Mouse (Mus musculus): ENCODE results near the gene Pgap3. TPM values are rescaled to one million over a fixed set of nuclear protein-coding genes. Genes with fewer than 3 reads are reported as not detected.

The Pgap3 gene
- 12.6 and 13.6 TPM in 2 replicates for polyA plus RNA-seq (2014; fragmentation: Nextera tagmentation; extraction: Ambion mirVana)

GRCm38 (mm10) chr11:98400161-98400726 is at the start of gene Pgap3:
Gene Pgap3 (minus strand): TSS chr11:98400490.
- ATAC-seq (ENCODE audit: insufficient number of reproducible peaks, insufficient read depth, low FRiP score, low read depth) = peak; percentile 88
- Histone ChIP-seq H3K27ac (ENCODE audit: low read length) (peak within 1 kb of the TSS; percentile 95), H3K9me3 (ENCODE audit: control insufficient read depth, low read depth, low read length) (no peaks in the 10 kb centered on the region), H3K4me1 (ENCODE audit: control insufficient read depth, insufficient read depth, low read length) (peaks cover 4% of the 10 kb centered on the region), H3K36me3 (ENCODE audit: control insufficient read depth, insufficient read depth, low read length) (no peaks in the 10 kb centered on the region), H3K4me3 (ENCODE audit: low read depth, low read length) (peak within 1 kb of the TSS; percentile 61), H3K27me3 (ENCODE audit: control insufficient read depth, insufficient read depth, low read length) (no peaks in the 10 kb centered on the region), H3K4me2 (replicated peaks; ENCODE audit: low read depth, low read length) (peak within 1 kb of the TSS; percentile 85), H3K9ac (replicated peaks; ENCODE audit: low read depth, low read length) (peak within 1 kb of the TSS; percentile 54)
- under 1% methylated on average over 40 of the region's 40 CpGs for WGBS

GRCm38 (mm10) chr11:98449419-98449818 is 49.1 kb upstream of the Pgap3 start:
- H3K27me3 ChIP-seq (ENCODE audit: control insufficient read depth, insufficient read depth, low read length) = 0 out of 2 replicates have a peak, but pooled peaks cover 7% of the 10 kb centered on the region
- no peak overlapping the region for H3K27ac ChIP-seq (ENCODE audit: low read length)
- H3K4me1 ChIP-seq (ENCODE audit: control insufficient read depth, insufficient read depth, low read length) = no peaks in the 10 kb centered on the region
- no peak overlapping the region for H3K9ac ChIP-seq (replicated peaks; ENCODE audit: low read depth, low read length)
- ATAC-seq (ENCODE audit: insufficient number of reproducible peaks, insufficient read depth, low FRiP score, low read depth) = no peak
- H3K4me3 ChIP-seq (ENCODE audit: low read depth, low read length) = no peak overlapping the region; the same call in 1 of the 2 replicates
- peak overlapping the region; percentile 43 for H3K4me2 ChIP-seq (replicated peaks; ENCODE audit: low read depth, low read length)
- no peaks in the 10 kb centered on the region for H3K9me3 ChIP-seq (ENCODE audit: control insufficient read depth, low read depth, low read length)
- peaks cover 9% of the 10 kb centered on the region; the same call in 1 of the 2 replicates for H3K36me3 ChIP-seq (ENCODE audit: control insufficient read depth, insufficient read depth, low read length)
- WGBS = 67% methylated on average over 3 of the region's 3 CpGs

- H3K27ac ChIP-seq (ENCODE audit: low read length) = peak overlapping the region; percentile 92
- peak overlapping the region; percentile 43 for H3K4me2 ChIP-seq (replicated peaks; ENCODE audit: low read depth, low read length)
- WGBS = 38% methylated on average over 13 of the region's 13 CpGs
- H3K9ac ChIP-seq (replicated peaks; ENCODE audit: low read depth, low read length) = peak overlapping the region; percentile 55; the same call in 1 of the 2 replicates
- H3K4me1 ChIP-seq (ENCODE audit: control insufficient read depth, insufficient read depth, low read length) = no peaks in the 10 kb centered on the region
- no peaks in the 10 kb centered on the region for H3K9me3 ChIP-seq (ENCODE audit: control insufficient read depth, low read depth, low read length)
- H3K36me3 ChIP-seq (ENCODE audit: control insufficient read depth, insufficient read depth, low read length) = peaks cover 9% of the 10 kb centered on the region; the same call in 1 of the 2 replicates
- 0 out of 2 replicates have a peak, but pooled peaks cover 7% of the 10 kb centered on the region for H3K27me3 ChIP-seq (ENCODE audit: control insufficient read depth, insufficient read depth, low read length)
- ATAC-seq (ENCODE audit: insufficient number of reproducible peaks, insufficient read depth, low FRiP score, low read depth) = peak; percentile 43
- peak overlapping the region; percentile 42 for H3K4me3 ChIP-seq (ENCODE audit: low read depth, low read length)
These were observed 48.0 kb upstream of the Pgap3 start for GRCm38 (mm10) chr11:98448191-98448790.

- peaks cover 9% of the 10 kb centered on the region; the same call in 1 of the 2 replicates for H3K36me3 ChIP-seq (ENCODE audit: control insufficient read depth, insufficient read depth, low read length)
- no peak for ATAC-seq (ENCODE audit: insufficient number of reproducible peaks, insufficient read depth, low FRiP score, low read depth)
- peak overlapping the region; percentile 55 for H3K9ac ChIP-seq (replicated peaks; ENCODE audit: low read depth, low read length)
- 0 out of 2 replicates have a peak, but pooled peaks cover 7% of the 10 kb centered on the region for H3K27me3 ChIP-seq (ENCODE audit: control insufficient read depth, insufficient read depth, low read length)
- H3K4me1 ChIP-seq (ENCODE audit: control insufficient read depth, insufficient read depth, low read length) = no peaks in the 10 kb centered on the region
- 12% methylated on average over 7 of the region's 7 CpGs for WGBS
- peak overlapping the region; percentile 32 for H3K4me2 ChIP-seq (replicated peaks; ENCODE audit: low read depth, low read length)
- H3K27ac ChIP-seq (ENCODE audit: low read length) = peak overlapping the region; percentile 92
- no peaks in the 10 kb centered on the region for H3K9me3 ChIP-seq (ENCODE audit: control insufficient read depth, low read depth, low read length)
- H3K4me3 ChIP-seq (ENCODE audit: low read depth, low read length) = peak overlapping the region; percentile 42
These were observed 47.2 kb upstream of the Pgap3 start for GRCm38 (mm10) chr11:98447475-98447834.

- peak overlapping the region; percentile 32 for H3K4me2 ChIP-seq (replicated peaks; ENCODE audit: low read depth, low read length)
- H3K27ac ChIP-seq (ENCODE audit: low read length) = peak overlapping the region; percentile 92
- peak overlapping the region; percentile 42 for H3K4me3 ChIP-seq (ENCODE audit: low read depth, low read length)
- 1% methylated on average over 33 of the region's 33 CpGs for WGBS
- 0 out of 2 replicates have a peak, but pooled peaks cover 7% of the 10 kb centered on the region for H3K27me3 ChIP-seq (ENCODE audit: control insufficient read depth, insufficient read depth, low read length)
- H3K9me3 ChIP-seq (ENCODE audit: control insufficient read depth, low read depth, low read length) = no peaks in the 10 kb centered on the region
- peak overlapping the region; percentile 55 for H3K9ac ChIP-seq (replicated peaks; ENCODE audit: low read depth, low read length)
- H3K36me3 ChIP-seq (ENCODE audit: control insufficient read depth, insufficient read depth, low read length) = peaks cover 9% of the 10 kb centered on the region; the same call in 1 of the 2 replicates
- H3K4me1 ChIP-seq (ENCODE audit: control insufficient read depth, insufficient read depth, low read length) = no peaks in the 10 kb centered on the region
- ATAC-seq (ENCODE audit: insufficient number of reproducible peaks, insufficient read depth, low FRiP score, low read depth) = peak; percentile 80
These were observed 46.5 kb upstream of the Pgap3 start for GRCm38 (mm10) chr11:98446562-98447474.

- WGBS = 9% methylated on average over 5 of the region's 5 CpGs
- Histone ChIP-seq H3K4me1 (ENCODE audit: control insufficient read depth, insufficient read depth, low read length) (no peaks in the 10 kb centered on the region), H3K9me3 (ENCODE audit: control insufficient read depth, low read depth, low read length) (no peaks in the 10 kb centered on the region), H3K4me2 (replicated peaks; ENCODE audit: low read depth, low read length) (peak within 1 kb of the TSS; percentile 32), H3K4me3 (ENCODE audit: low read depth, low read length) (peak within 1 kb of the TSS; percentile 42), H3K27me3 (ENCODE audit: control insufficient read depth, insufficient read depth, low read length) (0 out of 2 replicates have a peak, but pooled peaks cover 7% of the 10 kb centered on the region), H3K27ac (ENCODE audit: low read length) (peak within 1 kb of the TSS; percentile 92), H3K9ac (replicated peaks; ENCODE audit: low read depth, low read length) (peak within 1 kb of the TSS; percentile 55), H3K36me3 (ENCODE audit: control insufficient read depth, insufficient read depth, low read length) (peaks cover 7% of the 10 kb centered on the region; the same call in 1 of the 2 replicates)
- ATAC-seq (ENCODE audit: insufficient number of reproducible peaks, insufficient read depth, low FRiP score, low read depth) = no peak
These were observed 45.9 kb upstream of the Pgap3 start, which contains the start of gene Grb7 for GRCm38 (mm10) chr11:98446213-98446561. Gene Grb7 (plus strand): TSS chr11:98446394.

GRCm38 (mm10) chr11:98445679-98446078 is 45.4 kb upstream of the Pgap3 start:
- no peaks in the 10 kb centered on the region for H3K9me3 ChIP-seq (ENCODE audit: control insufficient read depth, low read depth, low read length)
- 0 out of 2 replicates have a peak, but pooled peaks cover 7% of the 10 kb centered on the region for H3K27me3 ChIP-seq (ENCODE audit: control insufficient read depth, insufficient read depth, low read length)
- H3K27ac ChIP-seq (ENCODE audit: low read length) = peak overlapping the region; percentile 92; the same call in 1 of the 2 replicates
- no peaks in the 10 kb centered on the region for H3K4me1 ChIP-seq (ENCODE audit: control insufficient read depth, insufficient read depth, low read length)
- no peak overlapping the region for H3K9ac ChIP-seq (replicated peaks; ENCODE audit: low read depth, low read length)
- H3K4me3 ChIP-seq (ENCODE audit: low read depth, low read length) = no peak overlapping the region
- no peak for ATAC-seq (ENCODE audit: insufficient number of reproducible peaks, insufficient read depth, low FRiP score, low read depth)
- H3K4me2 ChIP-seq (replicated peaks; ENCODE audit: low read depth, low read length) = no peak overlapping the region
- WGBS = 42% methylated on average over 4 of the region's 4 CpGs
- H3K36me3 ChIP-seq (ENCODE audit: control insufficient read depth, insufficient read depth, low read length) = peaks cover 4% of the 10 kb centered on the region; the same call in 1 of the 2 replicates

GRCm38 (mm10) chr11:98445238-98445637 is 44.9 kb upstream of the Pgap3 start:
- H3K4me2 ChIP-seq (replicated peaks; ENCODE audit: low read depth, low read length) = no peak overlapping the region
- no peak overlapping the region for H3K4me3 ChIP-seq (ENCODE audit: low read depth, low read length)
- ATAC-seq (ENCODE audit: insufficient number of reproducible peaks, insufficient read depth, low FRiP score, low read depth) = no peak
- H3K27me3 ChIP-seq (ENCODE audit: control insufficient read depth, insufficient read depth, low read length) = 0 out of 2 replicates have a peak, but pooled peaks cover 7% of the 10 kb centered on the region
- H3K9me3 ChIP-seq (ENCODE audit: control insufficient read depth, low read depth, low read length) = no peaks in the 10 kb centered on the region
- H3K27ac ChIP-seq (ENCODE audit: low read length) = peak overlapping the region; percentile 6; the same call in 1 of the 2 replicates
- WGBS = 16% methylated on average over 1 of the region's 1 CpGs
- no peaks in the 10 kb centered on the region for H3K4me1 ChIP-seq (ENCODE audit: control insufficient read depth, insufficient read depth, low read length)
- H3K9ac ChIP-seq (replicated peaks; ENCODE audit: low read depth, low read length) = no peak overlapping the region
- no peaks in the 10 kb centered on the region for H3K36me3 ChIP-seq (ENCODE audit: control insufficient read depth, insufficient read depth, low read length)
